Mouse (Mus musculus) bone marrow macrophage, adult 2 months (primary cell): ENCODE measurements around the gene Olfr633. TPM values are rescaled to one million over a fixed set of nuclear protein-coding genes. Genes with fewer than 3 reads are reported as not detected.

Source experiments
- H3K27ac ChIP-seq: 2 replicates; pipeline ENCODE4 v1.5.1; 2012; ENCODE audit warnings: low read depth, low read length; ENCODE audit not compliant: insufficient read depth
- H3K4me1 ChIP-seq: 2 replicates; pipeline ENCODE4 v1.6.1; 2012; ENCODE audit warnings: low read length; ENCODE audit not compliant: control insufficient read depth, insufficient read depth
- H3K4me3 ChIP-seq: 2 replicates; pipeline ENCODE4 v1.5.1; 2012; ENCODE audit warnings: mild to moderate bottlenecking, low read length, moderate library complexity; ENCODE audit not compliant: insufficient read depth
- CTCF ChIP-seq: IDR thresholded peaks from 2 replicates; pipeline ENCODE4 v1.5.1; 2012; ENCODE audit warnings: low read depth, mild to moderate bottlenecking, low read length, moderate library complexity
- POLR2A ChIP-seq: IDR thresholded peaks from 2 replicates; pipeline ENCODE4 v1.6.1; 2012; ENCODE audit warnings: mild to moderate bottlenecking, low read depth, low read length, borderline replicate concordance
- polyA plus RNA-seq: library from polyadenylated mRNA; stranded (reverse); fragments of >200 nt; gene quantifications from 2 replicates; pipeline ENCODE4 v1.2.4, GENCODE M21; 2012; ENCODE audit not compliant: missing spikeins, insufficient read depth, insufficient read length

Gene Olfr633
- polyA plus RNA-seq, 1 experiment, result not detected

DNA sequence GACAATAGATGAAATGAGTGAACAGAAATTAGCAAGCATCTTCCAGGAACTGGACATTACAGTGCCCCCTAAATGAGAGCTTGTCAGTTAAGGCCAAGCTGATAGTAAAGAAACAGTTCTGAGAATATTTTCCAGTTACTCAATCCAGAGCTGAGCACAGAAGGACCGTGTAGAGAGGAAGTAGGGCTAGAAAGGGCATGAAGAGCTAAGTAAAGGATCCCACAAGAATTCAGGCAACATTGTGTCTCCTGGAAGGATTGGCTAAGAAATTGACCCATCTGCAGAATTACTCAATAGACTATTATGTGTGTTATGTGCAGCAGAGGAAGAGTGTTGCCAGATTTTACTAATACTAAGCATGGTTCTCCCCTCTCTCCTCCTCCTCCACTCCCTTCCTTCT, 27.5 kb downstream of the Olfr633 start:
- TF ChIP-seq POLR2A (no peak), CTCF (no peak)
- Histone ChIP-seq H3K27ac (no peak overlapping the region), H3K4me3 (no peak overlapping the region), H3K4me1 (no peaks in the 10 kb centered on the region)

GRCm38 (mm10) chr7:103998446-103998845, 54.2 kb downstream of the Olfr633 start, which contains the start of gene Olfr638:
TSS of gene Olfr638 (plus strand) at chr7:103998746.
- Histone ChIP-seq H3K4me1 (no peaks in the 10 kb centered on the region), H3K4me3 (no peak within 1 kb of the TSS), H3K27ac (no peak within 1 kb of the TSS)
- TF ChIP-seq POLR2A (no peak), CTCF (no peak)

Other genes starting within 250 kb of the Olfr633 start
- gene Olfr243, start 229.8 kb upstream of the Olfr633 start, polyA plus RNA-seq, result not detected in 2 replicates
- gene Olfr628, start 214.1 kb upstream of the Olfr633 start, polyA plus RNA-seq, result not detected in 2 replicates
- gene Olfr629, start 199.5 kb upstream of the Olfr633 start, polyA plus RNA-seq, result not detected in 2 replicates
- gene Olfr630, start 187.1 kb upstream of the Olfr633 start, polyA plus RNA-seq, result not detected in 2 replicates
- not detected in 2 replicates for gene Olfr69, start 172.8 kb upstream of the Olfr633 start, polyA plus RNA-seq
- not detected in 2 replicates for gene Olfr68, start 164.7 kb upstream of the Olfr633 start, polyA plus RNA-seq
- not detected in 2 replicates for gene Olfr67, start 152.6 kb upstream of the Olfr633 start, polyA plus RNA-seq
- gene Hbb-bt, start 130.4 kb upstream of the Olfr633 start, polyA plus RNA-seq, result not detected in 2 replicates
- gene Hbb-bs, start 116.3 kb upstream of the Olfr633 start, polyA plus RNA-seq, result not detected in 2 replicates
- gene Hbb-bh2, start 103.9 kb upstream of the Olfr633 start, polyA plus RNA-seq, result not detected in 2 replicates
- not detected in 2 replicates for gene Hbb-bh1, start 101.3 kb upstream of the Olfr633 start, polyA plus RNA-seq
- gene Hbb-y, start 91.2 kb upstream of the Olfr633 start, polyA plus RNA-seq, result not detected in 2 replicates
- gene Olfr66, start 58.2 kb upstream of the Olfr633 start, polyA plus RNA-seq, result not detected in 2 replicates
- not detected in 2 replicates for gene Olfr64, start 50.0 kb upstream of the Olfr633 start, polyA plus RNA-seq
- gene Olfr65, start 41.0 kb upstream of the Olfr633 start, polyA plus RNA-seq, result not detected in 2 replicates
- gene Olfr631, start 15.6 kb upstream of the Olfr633 start, polyA plus RNA-seq, result not detected in 2 replicates
- not detected in 2 replicates for gene Olfr632, start 10.1 kb upstream of the Olfr633 start, polyA plus RNA-seq
- gene Olfr635, start 26.7 kb downstream of the Olfr633 start, polyA plus RNA-seq, result 0.13 TPM in 1 of 2 replicates, not detected in the other
- gene Olfr638, start 54.3 kb downstream of the Olfr633 start, polyA plus RNA-seq, result not detected in 2 replicates
- gene Olfr639, start 72.9 kb downstream of the Olfr633 start, polyA plus RNA-seq, result 0.12 TPM in 1 of 2 replicates, not detected in the other
- not detected in 2 replicates for gene Olfr640, start 81.1 kb downstream of the Olfr633 start, polyA plus RNA-seq
- not detected in 2 replicates for gene Olfr641, start 91.0 kb downstream of the Olfr633 start, polyA plus RNA-seq
- gene Olfr642, start 108.2 kb downstream of the Olfr633 start, polyA plus RNA-seq, result 0.17 TPM in 1 of 2 replicates, not detected in the other
- not detected in 2 replicates for gene 4930516K23Rik, start 117.0 kb downstream of the Olfr633 start, polyA plus RNA-seq
- not detected in 2 replicates for gene Olfr644, start 127.4 kb downstream of the Olfr633 start, polyA plus RNA-seq
- gene Olfr645, start 141.0 kb downstream of the Olfr633 start, polyA plus RNA-seq, result not detected in 2 replicates
- gene Olfr646, start 160.4 kb downstream of the Olfr633 start, polyA plus RNA-seq, result not detected in 2 replicates
- not detected in 2 replicates for gene Ubqln5, start 185.4 kb downstream of the Olfr633 start, polyA plus RNA-seq
- not detected in 2 replicates for gene Olfr643, start 193.0 kb downstream of the Olfr633 start, polyA plus RNA-seq
- not detected in 2 replicates for gene Ubqln3, start 198.8 kb downstream of the Olfr633 start, polyA plus RNA-seq
- gene Ubqlnl, start 206.1 kb downstream of the Olfr633 start, polyA plus RNA-seq, result not detected in 2 replicates
- not detected in 2 replicates for gene Olfm5, start 220.4 kb downstream of the Olfr633 start, polyA plus RNA-seq
- gene Olfr648, start 239.0 kb downstream of the Olfr633 start, polyA plus RNA-seq, result not detected in 2 replicates